Mouse (Mus musculus) cortical plate, adult 2 months (tissue): Measurements from ENCODE around the gene 4933407L21Rik. TPM values are rescaled to one million over a fixed set of nuclear protein-coding genes. Genes with fewer than 3 reads are reported as not detected.

Source experiments
- H3K27ac ChIP-seq: fragments of 200-500 bp; 2 replicates; pipeline ENCODE4 v1.5.1; 2012; ENCODE audit warnings: low read length, control low read depth, inconsistent platforms; ENCODE audit not compliant: insufficient read depth
- H3K4me1 ChIP-seq: fragments of 200-500 bp; 2 replicates; pipeline ENCODE4 v1.6.1; 2011; ENCODE audit warnings: low read length; ENCODE audit not compliant: control insufficient read depth, insufficient read depth
- H3K4me3 ChIP-seq: fragments of 200-500 bp; 2 replicates; pipeline ENCODE4 v1.5.1; 2011; ENCODE audit warnings: mild to moderate bottlenecking, low read length, control low read depth; ENCODE audit not compliant: insufficient read depth
- CTCF ChIP-seq: fragments of 200-500 bp; IDR thresholded peaks from 2 replicates; pipeline ENCODE4 v1.5.1; 2011; ENCODE audit warnings: mild to moderate bottlenecking, control low read depth, low read length; ENCODE audit not compliant: insufficient read depth; ENCODE audit errors: extremely low read depth
- POLR2A ChIP-seq: fragments of 200-500 bp; IDR thresholded peaks from 2 replicates; pipeline ENCODE4 v1.6.1; 2011; ENCODE audit warnings: mild to moderate bottlenecking, low read length, control low read depth; ENCODE audit not compliant: insufficient read depth; ENCODE audit errors: extremely low read depth
- polyA plus RNA-seq: library from polyadenylated mRNA; depleted of rRNA; stranded (reverse); fragments of >200 nt; gene quantifications from 2 replicates; pipeline ENCODE4 v1.2.3, GENCODE M21; 2012

The 4933407L21Rik gene
- polyA plus RNA-seq, 1 experiment = 6.6 TPM

DNA sequence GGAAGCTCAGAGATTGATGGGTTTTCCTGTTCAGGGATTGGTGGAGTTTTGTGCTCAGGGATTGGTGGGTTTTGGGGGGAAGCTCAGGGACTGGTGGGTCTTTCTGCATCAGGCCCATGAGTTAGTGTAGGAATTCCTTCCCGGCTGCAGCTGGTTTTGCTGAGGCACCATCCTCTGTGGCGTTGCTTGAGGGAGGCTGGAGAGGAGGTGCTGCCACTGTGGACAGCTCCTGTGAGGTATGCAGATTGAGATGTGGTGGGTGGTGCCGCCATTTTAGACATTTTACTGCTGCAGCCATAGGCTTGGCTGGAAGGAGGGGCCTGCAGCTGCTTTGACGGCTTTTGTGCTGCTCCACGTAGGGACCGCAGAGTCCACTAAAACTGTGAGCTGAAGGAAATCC lies 1.1 kb downstream of the 4933407L21Rik start:
- H3K27ac ChIP-seq = peak overlapping the region; percentile 64
- no peak for TF ChIP-seq POLR2A
- TF ChIP-seq CTCF = no peak
- peaks cover 27% of the 10 kb centered on the region for H3K4me1 ChIP-seq
- H3K4me3 ChIP-seq = no peak overlapping the region

DNA sequence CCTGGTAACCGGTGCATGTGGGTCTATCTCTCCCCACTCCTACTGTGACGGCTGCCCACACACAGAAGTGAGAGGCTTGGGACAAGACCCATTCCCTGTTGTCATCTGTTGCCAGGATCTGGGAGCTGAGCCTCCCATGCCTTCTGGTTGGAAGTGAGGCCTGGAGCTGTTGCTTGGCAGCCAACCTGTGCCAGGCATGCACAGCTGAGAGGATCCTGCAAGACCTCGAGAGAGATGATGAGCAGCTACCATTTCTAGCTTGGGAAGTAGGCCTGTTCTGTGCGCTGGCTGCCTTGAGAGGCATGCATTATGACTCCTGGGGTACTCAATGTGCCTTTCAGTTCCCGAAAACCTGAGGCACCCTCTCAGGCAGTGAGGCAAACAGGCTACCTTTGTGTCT lies 2.9 kb downstream of the 4933407L21Rik start:
- Histone ChIP-seq H3K4me3 (no peak overlapping the region), H3K4me1 (peaks cover 28% of the 10 kb centered on the region), H3K27ac (0 out of 2 replicates have a peak overlapping the region, but pooled peaks have one; percentile 69)
- TF ChIP-seq POLR2A (no peak), CTCF (no peak)

DNA sequence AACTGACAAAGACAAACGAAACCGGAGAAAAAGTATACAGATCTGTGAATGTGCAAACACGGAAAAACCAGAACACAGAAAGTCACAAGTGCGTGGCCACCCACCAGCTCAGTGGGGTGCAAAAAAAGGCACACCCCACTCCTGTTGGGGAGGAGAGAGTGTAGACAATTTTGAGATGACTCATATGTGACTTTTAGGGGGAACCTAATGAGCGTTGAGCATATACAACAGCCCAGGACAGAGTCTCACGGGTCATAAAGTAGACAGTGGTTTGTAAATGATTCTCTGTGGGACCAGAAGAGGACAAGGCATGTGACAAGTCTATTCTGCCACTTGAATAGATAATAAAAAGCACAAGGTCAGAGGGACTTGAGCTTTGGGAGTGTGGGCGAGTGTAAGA lies 4.9 kb downstream of the 4933407L21Rik start:
- Histone ChIP-seq H3K4me1 (peaks cover 23% of the 10 kb centered on the region; the same call in 1 of the 2 replicates), H3K27ac (no peak overlapping the region)

GRCm38 (mm10) chr1:85933631-85934465 lies 5.6 kb downstream of the 4933407L21Rik start:
- TF ChIP-seq CTCF = no peak
- TF ChIP-seq POLR2A = no peak
- peak overlapping the region; percentile 38; the same call in 1 of the 2 replicates for H3K27ac ChIP-seq
- H3K4me1 ChIP-seq = peaks cover 19% of the 10 kb centered on the region; the same call in 1 of the 2 replicates
- H3K4me3 ChIP-seq = no peak overlapping the region

More for the DNA sequence above, 4.9 kb downstream of the 4933407L21Rik start:
- H3K4me3 ChIP-seq = no peak overlapping the region
- TF ChIP-seq CTCF (no peak), POLR2A (no peak)

DNA sequence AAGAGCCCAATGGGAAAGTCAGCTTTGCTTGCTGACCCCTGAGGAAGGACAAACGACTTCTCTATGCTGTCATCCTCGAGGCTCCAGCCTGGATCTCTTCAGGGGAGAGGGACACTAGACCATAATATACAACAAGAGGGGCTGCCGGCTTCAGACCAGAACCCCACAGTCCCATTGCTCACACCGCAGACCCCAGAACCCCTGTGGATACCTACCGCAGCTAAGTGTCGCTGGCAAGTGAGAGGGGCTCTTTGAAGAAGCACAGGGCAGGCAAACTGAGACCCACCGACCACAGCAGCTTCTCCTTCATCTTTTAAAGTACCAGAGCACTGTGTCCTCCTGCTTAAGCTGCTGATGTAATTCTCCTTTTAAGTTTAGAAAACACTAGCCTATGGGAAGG lies 6.3 kb downstream of the 4933407L21Rik start:
- Histone ChIP-seq H3K4me3 (no peak overlapping the region), H3K27ac (no peak overlapping the region), H3K4me1 (peaks cover 16% of the 10 kb centered on the region; the same call in 1 of the 2 replicates)
- TF ChIP-seq POLR2A (no peak), CTCF (no peak)

- Histone ChIP-seq H3K4me3 (no peak overlapping the region), H3K27ac (no peak overlapping the region), H3K4me1 (peaks cover 16% of the 10 kb centered on the region; the same call in 1 of the 2 replicates)
- TF ChIP-seq POLR2A (no peak), CTCF (peak; percentile 65)
Observed at GRCm38 (mm10) chr1:85935148-85935852, 7.0 kb downstream of the 4933407L21Rik start.

GRCm38 (mm10) chr1:85936265-85936664 lies 8.0 kb downstream of the 4933407L21Rik start:
- peaks cover 16% of the 10 kb centered on the region; the same call in 1 of the 2 replicates for H3K4me1 ChIP-seq
- no peak overlapping the region for H3K27ac ChIP-seq

GRCm38 (mm10) chr1:85937323-85937722 lies 9.0 kb downstream of the 4933407L21Rik start:
- no peak overlapping the region for H3K4me3 ChIP-seq
- TF ChIP-seq CTCF (no peak), POLR2A (no peak)
- H3K27ac ChIP-seq = no peak overlapping the region
- H3K4me1 ChIP-seq = peaks cover 17% of the 10 kb centered on the region; the same call in 1 of the 2 replicates

More at GRCm38 (mm10) chr1:85936265-85936664, 8.0 kb downstream of the 4933407L21Rik start:
- TF ChIP-seq CTCF (no peak), POLR2A (no peak)
- no peak overlapping the region for H3K4me3 ChIP-seq

- Histone ChIP-seq H3K4me3 (no peak overlapping the region), H3K27ac (no peak overlapping the region), H3K4me1 (0 out of 2 replicates have a peak, but pooled peaks cover 3% of the 10 kb centered on the region)
- TF ChIP-seq CTCF = no peak
- TF ChIP-seq POLR2A = no peak
Observed at GRCm38 (mm10) chr1:85942318-85942717, 14.0 kb downstream of the 4933407L21Rik start.

- no peak for TF ChIP-seq CTCF
Observed at GRCm38 (mm10) chr1:85949085-85949684, 20.9 kb downstream of the 4933407L21Rik start.

More at GRCm38 (mm10) chr1:85949085-85949684, 20.9 kb downstream of the 4933407L21Rik start:
- H3K27ac ChIP-seq = no peak overlapping the region
- H3K4me3 ChIP-seq = no peak overlapping the region
- no peaks in the 10 kb centered on the region for H3K4me1 ChIP-seq
